Mouse (Mus musculus) bone marrow, adult 2 months (tissue): ENCODE results near the gene Pogk.

Experiments used
- CTCF ChIP-seq: fragments of 200-500 bp; IDR thresholded peaks from 2 replicates; pipeline ENCODE4 v1.5.1; 2011; ENCODE audit warnings: low read length, control low read depth; ENCODE audit not compliant: control insufficient read depth, insufficient read depth
- POLR2A ChIP-seq: fragments of 200-500 bp; IDR thresholded peaks from 2 replicates; pipeline ENCODE4 v1.6.1; 2011; ENCODE audit warnings: low read depth, mild to moderate bottlenecking, control low read depth, low read length, borderline replicate concordance; ENCODE audit not compliant: control insufficient read depth

DNA sequence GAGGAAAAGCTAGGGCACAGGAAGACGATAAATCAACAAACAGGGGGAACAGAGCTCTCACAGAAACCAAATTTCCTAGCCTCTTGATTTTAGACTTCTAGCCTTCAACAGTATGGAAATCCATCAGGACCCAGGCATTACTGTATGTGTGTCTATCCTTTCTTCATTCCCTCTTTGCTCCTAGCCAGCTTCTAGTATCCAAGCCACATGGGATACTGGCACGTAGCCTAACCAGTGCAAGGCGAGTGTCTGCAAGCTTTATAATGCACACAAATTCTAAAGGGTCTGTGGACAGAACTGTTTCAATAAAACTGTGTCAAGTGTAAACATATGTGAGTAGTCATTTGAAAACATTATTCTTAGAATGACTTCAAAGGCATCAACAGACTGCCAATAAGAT lies 47.0 kb downstream of the Pogk start:
- no peak for TF ChIP-seq CTCF
- no peak for TF ChIP-seq POLR2A
